Mouse (Mus musculus): ENCODE results near the gene Batf2.

DNA sequence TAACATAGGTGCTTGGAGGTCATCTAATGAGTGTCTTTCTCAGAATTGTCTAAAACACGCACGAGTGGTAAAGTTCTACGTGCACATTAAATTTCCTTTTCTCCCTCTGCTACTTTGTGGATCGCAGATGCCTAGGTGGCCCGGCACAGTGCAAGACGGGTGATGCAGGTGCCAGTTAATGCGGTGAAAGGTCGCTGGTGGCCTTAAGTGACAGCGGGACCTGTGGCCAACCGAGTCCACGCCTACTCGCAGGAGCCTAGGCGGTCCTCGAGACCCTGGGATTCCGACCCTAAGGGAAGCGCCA is 457 bp upstream of the Batf2 start:
- TF ChIP-seq CTCF (IDR thresholded peaks at IDR 0.05; ENCODE audit: control insufficient read depth, insufficient read depth, insufficient read length) (no peak), USF1 (IDR thresholded peaks at IDR 0.05; ENCODE audit: low read depth) (no peak), MYOG (IDR thresholded peaks at IDR 0.05; ENCODE audit: control insufficient read depth, extremely low read depth, insufficient read length) (no peak), MAX (IDR thresholded peaks at IDR 0.05) (no peak), MYOD1 (IDR thresholded peaks at IDR 0.05; ENCODE audit: control insufficient read depth, insufficient read length, low read depth) (no peak)

Measured in C2C12 (cell line).